Mouse (Mus musculus) 416B (cell line): Measurements from ENCODE around the gene Gm21060.
"Not testable (repeated sequence)": the region's sequence is repeated elsewhere in the genome, so short reads cannot be mapped to it uniquely, and the experiment has no call there.

ENCODE experiments used
- DNase-seq: peaks from one replicate; pipeline ENCODE4 v3.0.0; 2011; ENCODE audit warnings: low read depth

The Gm21060 gene

DNA sequence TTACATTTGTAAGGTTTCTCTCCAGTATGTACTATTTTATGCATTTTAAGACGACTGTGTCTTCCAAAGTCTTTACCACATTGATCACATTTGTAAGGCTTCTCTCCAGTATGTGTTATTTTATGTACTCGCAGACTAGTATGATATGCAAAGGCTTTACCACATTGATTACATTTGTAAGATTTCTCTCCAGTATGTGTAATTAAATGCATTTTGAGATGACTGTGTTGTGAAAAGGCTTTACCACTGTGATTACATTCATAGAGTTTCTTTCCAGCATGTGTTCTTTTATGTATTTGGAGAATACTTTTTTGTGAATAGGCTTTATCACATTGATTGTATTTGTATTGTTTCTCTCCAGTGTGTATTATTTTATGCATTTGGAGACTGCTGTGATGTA lies at the start of gene Gm21060:
TSS of gene Gm21060 (minus strand) at position 101 of the 400 bp plus-strand sequence.
- DNase-seq = no peak

DNA sequence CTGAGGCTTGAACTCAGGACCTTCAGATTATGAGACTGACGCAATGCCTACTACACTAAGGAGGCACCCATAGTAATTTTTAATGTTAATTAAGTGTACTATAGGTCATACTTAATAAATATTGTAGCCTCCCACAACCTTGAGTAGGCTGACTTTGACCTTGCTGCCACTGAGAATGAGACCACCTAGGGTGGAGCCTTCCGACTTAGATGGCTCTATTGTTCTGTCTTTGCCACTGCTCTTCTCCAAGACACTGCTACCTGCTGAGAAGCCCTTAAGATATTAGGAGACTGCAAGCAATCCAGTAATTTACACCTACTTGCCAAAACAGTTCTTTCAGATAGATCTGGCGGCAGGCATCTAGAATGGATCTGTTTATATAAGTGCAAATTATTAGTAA lies 24.0 kb upstream of the Gm21060 start:
- DNase-seq = not testable (repeated sequence)

DNA sequence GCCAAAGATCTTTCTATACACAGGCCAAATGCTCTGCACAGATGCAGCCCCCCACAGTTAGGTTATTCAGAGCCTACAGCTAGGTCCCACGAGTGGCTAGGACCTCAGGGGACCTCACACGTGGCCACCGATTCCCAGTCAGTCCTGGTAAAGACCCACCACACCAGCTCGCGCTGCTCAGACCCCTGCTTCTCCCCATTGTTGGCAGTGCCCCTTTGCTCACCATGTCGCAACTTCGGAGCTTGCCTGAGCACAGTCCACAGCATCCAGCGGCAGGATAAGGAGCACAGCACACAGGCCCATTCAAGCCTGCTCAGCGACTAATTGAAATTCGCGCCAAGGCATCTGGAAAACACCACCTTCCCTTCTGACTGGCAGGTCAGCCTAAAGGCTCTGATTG lies 16.3 kb upstream of the Gm21060 start:
- not testable (repeated sequence) for DNase-seq

GRCm38 (mm10) chr19:61312400-61312799 lies 15.5 kb upstream of the Gm21060 start:
- DNase-seq = not testable (repeated sequence)

GRCm38 (mm10) chr19:61308083-61308482 lies 11.2 kb upstream of the Gm21060 start:
- not testable (repeated sequence) for DNase-seq

DNA sequence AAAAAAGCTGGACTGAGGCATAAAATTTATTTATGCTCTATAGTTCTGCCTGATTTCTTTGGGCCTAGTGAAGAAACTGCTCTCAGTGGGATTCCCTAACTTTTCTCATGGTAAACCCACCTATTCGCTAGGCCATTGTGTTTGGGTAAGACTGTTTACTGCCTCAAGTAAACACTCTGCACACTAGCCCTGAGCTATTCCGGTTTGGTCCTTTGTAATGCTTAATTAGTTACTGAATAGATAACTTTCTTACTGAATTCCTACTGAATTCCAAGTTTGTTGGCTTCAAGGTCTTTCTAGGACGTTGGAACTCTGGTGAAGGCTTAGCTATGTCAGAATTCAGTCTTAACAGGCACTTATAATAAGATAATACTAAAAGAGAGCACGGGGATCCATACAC lies 11.8 kb downstream of the Gm21060 start:
- not testable (repeated sequence) for DNase-seq

GRCm38 (mm10) chr19:61283581-61283980 lies 13.3 kb downstream of the Gm21060 start:
- DNase-seq = no peak

- DNase-seq = no peak
Measured at GRCm38 (mm10) chr19:61275446-61275845, 21.4 kb downstream of the Gm21060 start.

DNA sequence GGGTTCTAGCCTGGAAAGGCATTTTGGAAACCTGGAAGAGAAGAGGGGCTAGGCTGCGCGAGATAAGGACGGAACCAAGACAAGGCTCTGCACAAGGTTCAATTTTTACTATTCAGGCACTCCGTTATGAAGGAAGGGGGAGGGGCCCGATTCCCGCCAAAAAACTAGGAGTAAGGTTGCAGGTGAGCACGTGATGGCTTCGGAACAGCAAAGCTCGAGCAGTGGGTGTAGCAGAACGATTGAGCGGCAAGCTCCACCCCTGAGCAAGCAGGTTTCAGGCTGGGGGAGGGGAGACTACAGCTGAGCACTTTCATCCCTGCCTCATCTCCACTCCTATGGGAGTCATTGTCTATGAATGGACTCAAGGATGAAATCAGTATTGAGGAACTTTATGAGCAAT lies 27.7 kb downstream of the Gm21060 start:
- DNase-seq = not testable (repeated sequence)

GRCm38 (mm10) chr19:61267141-61267540 lies 29.7 kb downstream of the Gm21060 start:
- DNase-seq = no peak

DNA sequence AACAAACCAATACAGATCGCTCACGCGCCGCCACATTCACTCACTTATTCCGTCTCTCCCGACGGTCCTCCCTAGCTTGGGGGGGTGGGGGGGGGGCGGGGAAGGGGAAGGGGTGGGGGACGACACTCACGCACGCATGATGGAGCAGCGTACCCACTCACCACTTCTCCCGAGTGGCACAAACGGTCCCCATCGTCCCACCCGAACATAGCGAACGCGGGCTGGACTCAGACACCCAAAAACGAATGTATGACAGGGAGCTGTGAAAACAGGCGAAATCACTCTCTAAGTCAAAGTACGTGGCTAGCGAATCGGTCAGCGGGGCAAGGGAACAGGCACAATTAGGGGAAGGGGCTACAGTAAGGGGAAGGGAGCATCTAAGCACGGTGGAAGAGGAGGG lies 30.2 kb downstream of the Gm21060 start:
- peak; percentile 21 for DNase-seq

DNA sequence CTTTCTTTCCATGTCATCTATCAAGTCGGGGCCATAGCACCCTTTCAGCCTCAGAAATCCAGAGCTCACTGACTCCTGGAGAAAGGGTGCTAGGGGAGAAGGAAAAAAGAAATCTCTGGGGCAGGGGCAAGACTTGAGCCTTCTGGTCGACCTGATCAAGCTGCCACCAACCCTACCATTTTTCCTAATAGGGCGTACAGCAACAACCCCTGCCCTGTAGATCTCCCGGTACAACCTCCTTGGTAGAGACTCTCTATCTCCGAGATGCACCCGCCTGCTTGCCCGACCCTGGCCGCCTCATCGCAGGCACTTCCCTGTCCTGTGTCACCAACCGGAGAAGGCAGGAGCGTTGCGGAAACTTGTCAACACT lies 30.6 kb downstream of the Gm21060 start:
- DNase-seq = peak; percentile 63

GRCm38 (mm10) chr19:61265349-61266245 lies 31.3 kb downstream of the Gm21060 start:
- peak; percentile 100 for DNase-seq

DNA sequence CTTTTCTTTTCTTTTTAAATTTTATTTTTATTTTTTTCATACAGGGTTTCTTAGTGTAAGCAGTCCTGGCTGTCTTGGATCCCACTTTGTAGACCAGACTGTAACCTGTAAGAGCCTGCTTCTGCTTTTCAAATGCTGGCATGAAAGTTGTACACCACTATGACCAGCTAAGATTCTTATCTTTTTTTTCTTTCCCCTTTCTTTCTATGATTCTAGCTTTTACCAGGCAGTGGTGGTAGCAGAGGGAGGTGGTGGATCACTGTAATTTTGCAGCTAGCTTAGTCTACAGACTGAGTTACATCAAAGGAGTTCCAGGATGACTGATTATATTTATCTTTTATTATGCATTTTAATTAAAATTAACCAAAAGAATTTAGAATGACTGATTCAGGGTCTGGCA lies 31.9 kb downstream of the Gm21060 start:
- no peak for DNase-seq

DNA sequence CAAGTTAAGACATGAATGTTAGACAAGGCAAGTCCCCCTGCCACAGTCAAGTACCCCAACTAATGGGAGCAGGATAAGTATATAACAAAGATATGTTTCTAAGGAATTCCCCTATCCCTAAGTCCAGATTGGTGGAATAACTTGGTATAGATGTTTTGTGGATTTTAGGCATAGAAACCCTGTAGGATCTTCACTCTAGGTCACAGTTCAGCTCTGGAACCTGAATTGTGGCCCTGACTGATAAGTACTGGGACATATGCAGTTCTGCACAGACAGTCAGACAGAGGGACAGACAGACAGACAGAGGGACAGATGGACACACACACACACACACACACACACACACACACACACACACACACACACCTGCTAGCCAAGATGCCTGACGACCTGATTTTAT lies 32.6 kb downstream of the Gm21060 start:
- DNase-seq = peak; percentile 69

DNA sequence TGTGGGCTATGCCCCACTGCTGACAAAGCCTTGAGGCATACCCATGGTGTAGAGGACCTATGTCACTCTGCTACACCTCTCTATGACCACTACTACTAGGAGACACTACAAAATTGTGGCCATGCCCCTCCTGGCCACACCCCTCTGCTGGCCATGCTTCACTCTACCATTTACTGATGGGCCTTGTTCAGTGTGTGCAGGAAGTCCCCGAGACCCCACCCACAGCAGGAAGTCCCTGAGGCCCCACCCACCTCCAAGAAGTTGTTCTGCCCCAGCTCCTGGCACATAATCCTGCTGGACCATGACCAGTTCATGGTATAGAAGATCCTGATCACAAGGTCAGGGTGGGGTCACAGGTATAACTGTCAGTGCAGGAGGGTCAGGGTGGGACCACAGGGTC lies 35.6 kb downstream of the Gm21060 start:
- no peak for DNase-seq

DNA sequence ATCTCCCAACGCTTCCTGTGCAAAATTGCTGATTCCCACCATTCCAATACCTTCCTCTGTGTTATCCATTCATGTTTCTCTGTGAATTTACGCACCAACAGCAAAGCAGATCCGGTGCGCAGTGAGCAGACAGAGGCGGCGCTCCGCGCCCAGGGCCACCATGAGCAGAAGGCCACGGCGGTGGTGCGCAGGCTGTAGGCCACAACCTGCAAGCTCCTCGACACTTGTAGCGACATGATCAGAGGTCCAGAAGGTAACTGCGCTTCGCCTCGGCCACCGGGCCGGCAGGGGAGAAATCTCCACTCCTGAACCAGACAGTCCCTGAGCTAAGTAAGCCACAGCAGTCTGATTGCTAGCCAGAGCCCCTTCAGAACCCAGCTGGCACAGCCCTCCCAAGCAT lies 39.1 kb downstream of the Gm21060 start:
- no peak for DNase-seq

DNA sequence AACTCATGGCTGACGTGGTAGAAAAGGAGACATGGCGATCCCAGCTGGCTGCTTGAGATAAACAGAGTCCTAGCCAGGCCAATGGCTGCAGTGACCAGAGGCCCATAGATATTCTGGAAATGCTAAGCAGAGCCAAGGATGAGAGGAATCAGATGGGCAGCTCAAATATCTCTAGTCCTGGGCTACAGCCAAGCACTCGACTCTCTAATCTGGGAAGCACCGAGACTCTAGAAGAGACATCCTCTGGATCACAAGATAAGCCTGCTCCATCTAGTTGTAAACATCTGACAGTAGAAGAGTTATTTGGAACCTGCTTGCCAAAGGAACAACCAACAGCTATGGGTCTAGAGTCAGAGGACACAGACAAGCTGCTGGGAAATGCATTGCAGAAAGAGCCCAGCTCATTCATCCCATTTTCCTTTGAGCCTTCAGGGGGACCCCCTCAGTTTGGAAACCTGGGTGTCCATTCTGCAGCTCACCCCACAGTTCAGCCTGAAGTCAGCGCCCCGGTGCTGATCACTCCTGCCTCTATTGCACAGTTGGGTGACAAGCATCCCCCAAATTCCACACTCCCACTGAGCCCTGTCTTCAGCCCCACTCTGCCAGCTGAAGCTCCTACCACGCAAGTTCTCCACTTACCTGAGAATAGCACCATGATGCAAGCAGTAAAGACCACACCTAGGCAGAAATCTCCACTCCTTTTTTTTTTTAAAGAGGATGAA lies 40.5 kb downstream of the Gm21060 start:
- no peak for DNase-seq

DNA sequence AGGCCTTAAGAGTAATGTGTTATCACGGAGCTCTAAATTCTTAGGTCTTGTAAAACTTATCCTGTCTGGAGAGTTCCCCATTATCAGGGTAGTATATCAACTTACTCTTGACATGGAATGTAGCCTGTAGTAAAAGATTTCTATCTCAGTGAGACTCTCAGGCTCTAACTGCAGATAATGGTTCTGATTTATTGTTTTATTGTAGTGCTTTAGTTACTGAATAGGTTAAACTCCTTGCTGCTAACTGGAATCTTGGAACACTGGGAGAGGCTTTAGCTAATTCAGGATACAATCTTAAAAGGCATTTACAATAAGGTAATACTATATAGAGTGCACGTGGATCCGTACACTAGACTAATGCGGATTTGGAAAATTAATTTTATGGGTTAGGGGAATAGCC lies 49.5 kb downstream of the Gm21060 start:
- not testable (repeated sequence) for DNase-seq
